Mouse (Mus musculus) ES-Bruce4 (cell line): Measurements from ENCODE around the gene Nacc2.

ENCODE experiments used
- CTCF ChIP-seq: IDR thresholded peaks from one replicate; pipeline ENCODE4 v1.8.1; 2011; ENCODE audit warnings: low read depth, low read length
- EP300 ChIP-seq: IDR thresholded peaks from 2 replicates; pipeline ENCODE4 v1.6.1; 2011; ENCODE audit warnings: low read depth, low read length; ENCODE audit not compliant: insufficient read depth
- POLR2A ChIP-seq: IDR thresholded peaks from one replicate; pipeline ENCODE4 v1.8.1; 2011; ENCODE audit warnings: low read length; ENCODE audit not compliant: insufficient read depth

GRCm38 (mm10) chr2:26134591-26134990 lies 11.6 kb upstream of the Nacc2 start:
- no peak for TF ChIP-seq CTCF
- no peak for TF ChIP-seq POLR2A
- no peak for TF ChIP-seq EP300
